In the genomic region with DNA sequence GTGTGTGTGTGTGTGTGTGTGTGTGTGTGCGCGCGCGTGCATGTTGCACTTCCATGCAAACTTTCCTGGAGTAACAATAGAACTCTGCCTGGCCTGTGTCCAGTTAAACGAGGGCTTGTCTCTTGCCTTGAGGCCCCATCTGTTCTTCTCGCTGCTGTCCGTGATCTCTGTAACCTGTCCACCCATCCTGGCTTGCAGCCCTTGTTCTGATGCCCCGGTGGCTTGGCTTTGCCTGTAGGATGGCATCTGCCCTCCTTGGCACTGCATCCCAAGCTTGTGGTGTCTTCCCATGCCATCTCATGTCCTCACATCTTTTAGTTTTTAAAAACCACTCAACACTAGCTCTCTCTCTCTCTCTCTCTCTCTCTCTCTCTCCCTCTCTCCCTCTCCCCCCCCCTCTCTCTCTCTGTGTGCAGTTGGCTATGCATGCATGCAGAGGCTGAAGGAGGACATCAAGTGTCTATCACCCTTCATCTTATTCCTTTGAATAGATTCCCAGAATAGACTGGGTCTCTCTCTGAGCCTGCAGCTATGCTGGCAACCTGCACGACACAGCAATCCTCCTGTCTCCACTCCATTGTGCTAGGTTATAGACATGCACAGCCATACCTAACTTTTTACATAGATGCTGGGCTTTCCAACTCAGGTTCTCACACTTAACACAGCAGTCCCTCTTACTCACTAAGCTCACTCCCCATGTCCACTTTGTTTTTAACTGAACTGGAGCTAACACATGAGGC, we compare ENCODE assay signal across 17 mouse cellular contexts. TPM values are rescaled to one million over a fixed set of nuclear protein-coding genes. Genes with fewer than 3 reads are reported as not detected.
DNase-seq lines count a peak whose midpoint lies in the region; ATAC-seq lines count a peak whose summit lies in the region.
"Had no signal": no experiment of that assay in that cellular context is flagged by ENCODE, and none has a peak within 500 bp of the region (broad histone marks: within the 10 kb centered on the region; RNA-seq: fewer than 3 reads in every experiment).

No protein-coding gene starts in this region.

- ATAC-seq in erythroblast, adult 5-6 weeks (replicated peaks; ENCODE audit: low FRiP score, poor library complexity, severe bottlenecking) = no peak
- ATAC-seq: activated CD4-positive, CD25-positive, alpha-beta regulatory T cell, adult 4 months; forebrain, embryonic 16.5 days; inflammation-experienced regulatory T-cells, adult 6 months; Patski had no signal

- peak; percentile 70 for DNase-seq in left cerebral cortex, postnatal 4 days
- no peak for DNase-seq in left cerebral cortex, adult 18-20 months (ENCODE audit: low spot score in 2 of 2)
- peak; percentile 87 for DNase-seq in cerebellum, adult 11-12 months
- DNase-seq in cerebellum, adult 9-10 months = peak; percentile 86
- DNase-seq in cerebellum, postnatal 25 days = peak; percentile 87 to 90
- DNase-seq in right cerebral cortex, postnatal 25 days = no peak
- no peak for DNase-seq in ovary, postnatal 14 days (ENCODE audit: low spot score)
- DNase-seq: adrenal gland, postnatal 25 days; gastrocnemius, postnatal 10 days; heart, adult 2 months; kidney, adult 11 months had no signal

- intact Hi-C loops in left cerebral cortex, postnatal 4 days (cut with DNase I) = no loop called here

RNA-seq across cellular contexts. Expression of gene Card11, which starts 14.9 kb away (rescaled TPM):
- total RNA-seq in left cerebral cortex, postnatal 4 days (2021) = under 1 TPM; 0.38 to 0.42 TPM
- total RNA-seq in left cerebral cortex, adult 18-20 months (2021) = under 1 TPM in 1 of 2 experiments, not detected in 1; 0.37 TPM
- total RNA-seq in erythroblast, adult 5-6 weeks (2015; ENCODE audit: low replicate concordance) = 1.3 and 2.1 TPM in 2 replicates
- total RNA-seq in erythroblast, adult 5-6 weeks (2017; ENCODE audit: low replicate concordance) = 0.68 and 3.6 TPM in 2 replicates
- total RNA-seq: MEL had no signal

Comparison
In these comparisons a context has a peak if more than half of its experiments do, and no peak if none do; other contexts are left out.
1. DNase-seq: peak in left cerebral cortex, postnatal 4 days (single experiment), cerebellum, adult 11-12 months (single experiment), cerebellum, adult 9-10 months (single experiment) and cerebellum, postnatal 25 days (2 of 2); none in left cerebral cortex, adult 18-20 months (0 of 2), right cerebral cortex, postnatal 25 days (single experiment) and ovary, postnatal 14 days (single experiment).